Mouse (Mus musculus): Measurements from ENCODE around the gene Cebpg. TPM values are rescaled to one million over a fixed set of nuclear protein-coding genes. Genes with fewer than 3 reads are reported as not detected.

Cebpg gene
- polyA plus RNA-seq, 1 experiment from 2014 or later, result 31.9 TPM

DNA sequence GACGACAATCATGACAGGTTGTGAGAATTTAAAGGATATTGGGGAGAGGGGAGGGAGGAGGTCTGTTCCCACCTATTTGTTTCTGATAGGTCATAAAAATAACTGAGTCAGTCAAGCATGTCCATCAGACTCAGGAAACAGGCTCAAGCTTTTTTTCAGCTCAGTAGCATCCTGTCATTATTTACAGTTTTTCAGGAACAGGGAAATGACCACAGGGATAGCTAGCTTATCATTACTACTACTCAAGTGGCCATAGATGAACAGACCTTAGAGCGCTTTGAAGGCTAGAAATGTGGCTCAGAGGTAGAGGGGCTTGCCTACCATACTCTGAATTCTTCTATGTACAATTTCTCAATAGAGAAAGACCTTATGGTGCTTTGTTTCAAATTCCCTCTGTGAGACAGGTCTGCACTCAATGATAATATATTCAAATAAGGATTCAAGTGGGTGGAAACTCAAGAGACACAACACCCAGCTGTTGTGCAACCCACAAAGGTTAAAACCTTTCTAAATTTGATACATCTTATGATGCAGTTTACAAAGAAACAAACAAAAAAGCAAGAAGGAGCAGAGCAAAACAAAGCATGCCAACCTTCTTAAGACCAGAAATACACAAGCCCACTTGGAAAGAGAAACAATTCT, 1.3 kb downstream of the Cebpg start:
- Histone ChIP-seq H3K4me2 (replicated peaks; ENCODE audit: low read depth, low read length) (peak overlapping the region; percentile 90), H3K36me3 (ENCODE audit: insufficient read depth, low read length) (peaks cover 6% of the 10 kb centered on the region), H3K9me3 (ENCODE audit: low read length) (no peaks in the 10 kb centered on the region), H3K27me3 (ENCODE audit: insufficient read depth, low read length) (no peaks in the 10 kb centered on the region), H3K4me3 (ENCODE audit: low read length) (peak overlapping the region; percentile 99), H3K9ac (replicated peaks; ENCODE audit: low read length) (peak overlapping the region; percentile 93), H3K27ac (ENCODE audit: low read length) (peak overlapping the region; percentile 86; the same call in 1 of the 2 replicates), H3K4me1 (ENCODE audit: insufficient read depth, low read length) (peaks cover 25% of the 10 kb centered on the region)
- 34% methylated on average over 2 of the region's 2 CpGs for WGBS
- ATAC-seq (ENCODE audit: low FRiP score, low TSS enrichment), result no peak

DNA sequence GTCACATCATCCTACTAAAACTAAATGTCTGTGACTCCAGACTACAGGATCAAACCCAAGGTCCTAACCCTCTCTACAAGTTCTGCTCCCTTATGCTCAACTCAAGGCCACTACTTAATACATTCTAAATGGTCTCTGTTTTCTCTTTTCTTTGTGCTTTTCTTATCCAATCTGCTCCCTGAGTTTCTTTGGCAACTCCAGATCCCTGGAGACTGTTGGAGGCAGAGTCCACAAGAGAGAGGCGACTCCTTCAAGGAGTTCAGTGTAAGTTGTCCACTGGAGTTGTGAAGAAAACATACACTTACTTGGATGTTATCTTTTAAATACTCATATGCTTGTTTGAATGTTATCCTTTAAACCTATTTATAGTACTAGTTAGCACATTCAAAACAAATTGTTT, 2.1 kb downstream of the Cebpg start:
- WGBS, result 78% methylated on average over 1 of the region's 1 CpGs
- H3K36me3 ChIP-seq (ENCODE audit: insufficient read depth, low read length), result peaks cover 10% of the 10 kb centered on the region
- no peak overlapping the region for H3K9ac ChIP-seq (replicated peaks; ENCODE audit: low read length)
- no peaks in the 10 kb centered on the region for H3K27me3 ChIP-seq (ENCODE audit: insufficient read depth, low read length)
- no peaks in the 10 kb centered on the region for H3K9me3 ChIP-seq (ENCODE audit: low read length)
- H3K4me3 ChIP-seq (ENCODE audit: low read length), result no peak overlapping the region
- H3K27ac ChIP-seq (ENCODE audit: low read length), result no peak overlapping the region
- no peak for ATAC-seq (ENCODE audit: low FRiP score, low TSS enrichment)
- H3K4me1 ChIP-seq (ENCODE audit: insufficient read depth, low read length), result peaks cover 25% of the 10 kb centered on the region
- H3K4me2 ChIP-seq (replicated peaks; ENCODE audit: low read depth, low read length), result no peak overlapping the region

DNA sequence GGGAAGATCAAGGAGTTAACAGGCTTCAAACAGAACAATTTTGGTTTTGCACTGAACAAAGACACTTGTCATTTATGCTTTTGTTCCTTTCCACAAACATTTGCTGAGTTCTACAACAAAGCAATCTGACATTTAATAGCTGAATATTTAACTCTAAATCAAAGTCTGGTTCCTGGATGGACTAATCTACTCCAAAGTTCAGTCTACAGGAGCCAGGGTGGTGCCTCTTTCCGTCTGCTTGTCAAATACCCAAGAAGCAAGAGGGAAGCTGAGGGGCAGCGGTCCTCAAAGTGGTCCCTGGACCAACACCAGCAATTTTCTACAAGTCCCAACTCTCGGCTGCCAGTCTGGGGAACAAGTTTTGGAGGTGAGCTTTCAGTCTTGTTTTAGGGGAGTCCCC, 3.2 kb downstream of the Cebpg start:
- H3K36me3 ChIP-seq (ENCODE audit: insufficient read depth, low read length), result peaks cover 16% of the 10 kb centered on the region
- 87% methylated on average over 3 of the region's 3 CpGs for WGBS
- ATAC-seq (ENCODE audit: low FRiP score, low TSS enrichment), result no peak
- no peaks in the 10 kb centered on the region for H3K27me3 ChIP-seq (ENCODE audit: insufficient read depth, low read length)
- H3K4me3 ChIP-seq (ENCODE audit: low read length), result no peak overlapping the region
- H3K9me3 ChIP-seq (ENCODE audit: low read length), result no peaks in the 10 kb centered on the region
- H3K4me2 ChIP-seq (replicated peaks; ENCODE audit: low read depth, low read length), result no peak overlapping the region
- H3K4me1 ChIP-seq (ENCODE audit: insufficient read depth, low read length), result peaks cover 25% of the 10 kb centered on the region
- H3K27ac ChIP-seq (ENCODE audit: low read length), result no peak overlapping the region
- H3K9ac ChIP-seq (replicated peaks; ENCODE audit: low read length), result no peak overlapping the region

DNA sequence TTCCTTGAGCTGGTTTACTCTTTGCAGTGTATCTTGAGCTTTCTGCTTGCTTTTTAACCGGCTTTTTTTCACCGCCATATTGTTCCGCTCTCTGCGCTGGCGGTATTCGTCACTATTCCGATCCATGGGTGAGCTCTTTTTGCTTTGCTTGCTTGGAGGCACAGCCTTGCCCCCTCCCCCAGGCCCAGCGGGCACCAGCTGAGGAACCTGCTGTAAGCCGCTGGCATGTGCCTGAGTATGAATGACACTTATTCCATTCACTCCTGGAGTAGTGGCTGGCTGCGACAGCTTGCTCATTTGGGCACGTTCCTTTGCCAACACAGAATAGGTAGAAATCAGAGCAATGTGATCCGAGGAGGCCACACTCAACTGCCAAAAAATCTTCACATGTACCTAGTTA, 5.8 kb downstream of the Cebpg start:
- Histone ChIP-seq H3K27ac (ENCODE audit: low read length) (no peak overlapping the region), H3K4me1 (ENCODE audit: insufficient read depth, low read length) (peaks cover 18% of the 10 kb centered on the region), H3K27me3 (ENCODE audit: insufficient read depth, low read length) (no peaks in the 10 kb centered on the region), H3K4me3 (ENCODE audit: low read length) (no peak overlapping the region), H3K9ac (replicated peaks; ENCODE audit: low read length) (no peak overlapping the region), H3K9me3 (ENCODE audit: low read length) (no peaks in the 10 kb centered on the region), H3K36me3 (ENCODE audit: insufficient read depth, low read length) (peaks cover 25% of the 10 kb centered on the region), H3K4me2 (replicated peaks; ENCODE audit: low read depth, low read length) (no peak overlapping the region)
- whole genome bisulfite sequencing, result 96% methylated on average over 12 of the region's 12 CpGs
- no peak for ATAC-seq (ENCODE audit: low FRiP score, low TSS enrichment)

DNA sequence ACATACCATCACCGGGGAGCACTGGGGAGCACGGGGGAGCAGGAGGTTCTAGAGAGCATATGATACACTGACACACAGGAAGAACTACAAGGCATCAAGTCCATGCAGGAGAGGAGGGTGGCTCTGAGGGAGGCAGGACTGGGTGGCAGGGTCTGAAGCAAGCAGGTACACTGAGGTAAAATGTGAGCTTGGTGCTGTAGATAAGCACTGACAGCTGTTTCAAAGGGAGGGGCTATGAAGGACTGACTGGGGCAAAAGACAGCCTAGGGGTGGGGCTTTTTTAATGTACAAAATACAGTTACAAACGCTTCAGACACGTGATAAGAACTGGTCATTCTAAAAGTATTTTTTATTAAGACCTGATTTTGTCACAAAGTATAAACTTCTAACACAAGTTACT, 10.3 kb downstream of the Cebpg start:
- no peaks in the 10 kb centered on the region for H3K9me3 ChIP-seq (ENCODE audit: low read length)
- ATAC-seq (ENCODE audit: low FRiP score, low TSS enrichment), result no peak
- H3K4me2 ChIP-seq (replicated peaks; ENCODE audit: low read depth, low read length), result no peak overlapping the region
- WGBS, result 94% methylated on average over 4 of the region's 4 CpGs
- H3K4me1 ChIP-seq (ENCODE audit: insufficient read depth, low read length), result no peaks in the 10 kb centered on the region
- H3K36me3 ChIP-seq (ENCODE audit: insufficient read depth, low read length), result peaks cover 54% of the 10 kb centered on the region
- H3K27ac ChIP-seq (ENCODE audit: low read length), result no peak overlapping the region
- no peak overlapping the region for H3K9ac ChIP-seq (replicated peaks; ENCODE audit: low read length)
- H3K4me3 ChIP-seq (ENCODE audit: low read length), result no peak overlapping the region
- no peaks in the 10 kb centered on the region for H3K27me3 ChIP-seq (ENCODE audit: insufficient read depth, low read length)

DNA sequence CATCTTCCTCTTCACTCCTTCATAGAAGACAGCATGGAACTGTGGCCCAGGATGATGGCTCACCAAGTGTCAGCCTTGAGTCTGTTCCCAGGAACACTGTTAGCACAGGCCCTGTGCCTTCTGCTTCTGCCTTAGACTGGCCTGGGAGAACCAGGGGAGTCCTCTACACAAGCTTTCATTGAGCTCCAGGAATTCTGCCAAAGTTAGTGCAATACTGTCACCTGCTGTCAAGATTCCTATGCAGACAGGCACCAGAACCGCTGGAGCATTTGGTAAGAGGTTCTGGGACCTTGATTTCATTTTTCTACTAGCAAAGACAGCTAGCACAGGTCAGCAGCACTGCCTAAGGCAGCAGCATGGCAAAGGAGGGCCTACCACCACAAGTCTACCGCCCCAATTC, 11.7 kb downstream of the Cebpg start:
- H3K4me3 ChIP-seq (ENCODE audit: low read length), result no peak overlapping the region
- no peak overlapping the region for H3K4me2 ChIP-seq (replicated peaks; ENCODE audit: low read depth, low read length)
- no peaks in the 10 kb centered on the region for H3K4me1 ChIP-seq (ENCODE audit: insufficient read depth, low read length)
- no peak for ATAC-seq (ENCODE audit: low FRiP score, low TSS enrichment)
- H3K36me3 ChIP-seq (ENCODE audit: insufficient read depth, low read length), result peaks cover 49% of the 10 kb centered on the region
- no peaks in the 10 kb centered on the region for H3K27me3 ChIP-seq (ENCODE audit: insufficient read depth, low read length)
- 86% methylated on average over 2 of the region's 2 CpGs for WGBS
- H3K27ac ChIP-seq (ENCODE audit: low read length), result no peak overlapping the region
- no peaks in the 10 kb centered on the region for H3K9me3 ChIP-seq (ENCODE audit: low read length)
- H3K9ac ChIP-seq (replicated peaks; ENCODE audit: low read length), result no peak overlapping the region

DNA sequence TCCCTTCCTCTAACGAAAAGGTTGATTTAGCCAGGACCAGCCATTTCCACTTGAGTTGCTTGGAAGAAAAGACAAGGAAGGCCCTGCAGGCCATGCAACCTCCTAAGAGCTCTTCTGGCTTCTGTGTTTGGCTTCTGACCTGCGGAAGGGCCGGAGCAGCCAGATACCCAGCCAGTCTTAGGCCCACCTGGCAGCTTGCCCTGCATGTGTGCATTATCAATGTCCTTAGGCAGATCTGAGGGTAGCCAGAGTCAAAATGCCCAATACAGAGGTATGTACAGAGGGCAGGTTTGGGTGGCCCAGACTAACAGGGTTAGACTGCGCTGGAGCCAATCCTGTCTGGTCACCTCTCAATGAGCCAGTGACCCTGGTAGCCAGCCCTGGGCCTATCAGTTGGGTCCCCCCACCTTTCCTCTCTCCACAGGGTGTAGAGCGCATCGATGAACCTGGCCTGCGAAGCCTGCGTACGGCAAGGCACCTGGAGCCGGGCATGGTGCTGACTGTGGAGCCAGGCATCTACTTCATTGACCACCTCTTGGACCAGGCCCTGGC, 13.0 kb downstream of the Cebpg start:
- WGBS, result 94% methylated on average over 10 of the region's 10 CpGs
- no peak overlapping the region for H3K4me3 ChIP-seq (ENCODE audit: low read length)
- no peaks in the 10 kb centered on the region for H3K4me1 ChIP-seq (ENCODE audit: insufficient read depth, low read length)
- H3K4me2 ChIP-seq (replicated peaks; ENCODE audit: low read depth, low read length), result no peak overlapping the region
- H3K36me3 ChIP-seq (ENCODE audit: insufficient read depth, low read length), result peaks cover 44% of the 10 kb centered on the region
- H3K9me3 ChIP-seq (ENCODE audit: low read length), result no peaks in the 10 kb centered on the region
- H3K9ac ChIP-seq (replicated peaks; ENCODE audit: low read length), result no peak overlapping the region
- no peak overlapping the region for H3K27ac ChIP-seq (ENCODE audit: low read length)
- ATAC-seq (ENCODE audit: low FRiP score, low TSS enrichment), result peak; percentile 58
- H3K27me3 ChIP-seq (ENCODE audit: insufficient read depth, low read length), result no peaks in the 10 kb centered on the region

DNA sequence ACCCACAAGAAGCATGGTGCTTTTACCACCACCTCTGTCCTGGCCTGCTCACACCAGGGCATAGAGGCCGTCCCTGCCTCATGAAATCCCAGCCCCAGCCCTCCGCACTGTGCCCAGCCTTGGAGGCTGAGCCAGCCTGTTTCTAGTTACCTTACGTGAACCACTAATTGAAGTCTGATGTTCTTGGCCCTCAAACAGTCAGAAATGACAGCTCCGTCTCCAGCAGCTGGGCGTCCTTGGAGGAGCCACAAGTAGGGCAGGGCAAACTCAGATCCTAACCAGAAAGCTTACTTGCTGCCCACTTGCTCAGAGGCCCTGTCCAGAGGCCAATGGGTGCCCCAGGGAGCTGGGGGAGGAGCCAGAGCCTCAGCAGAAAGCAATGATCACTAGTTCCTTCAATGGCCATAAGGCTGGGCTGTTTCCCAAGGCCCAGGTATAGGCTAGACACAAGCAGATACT, 13.6 kb downstream of the Cebpg start:
- Histone ChIP-seq H3K9me3 (ENCODE audit: low read length) (no peaks in the 10 kb centered on the region), H3K4me1 (ENCODE audit: insufficient read depth, low read length) (no peaks in the 10 kb centered on the region), H3K4me3 (ENCODE audit: low read length) (no peak overlapping the region), H3K9ac (replicated peaks; ENCODE audit: low read length) (no peak overlapping the region), H3K4me2 (replicated peaks; ENCODE audit: low read depth, low read length) (no peak overlapping the region), H3K27me3 (ENCODE audit: insufficient read depth, low read length) (no peaks in the 10 kb centered on the region), H3K27ac (ENCODE audit: low read length) (no peak overlapping the region), H3K36me3 (ENCODE audit: insufficient read depth, low read length) (peaks cover 42% of the 10 kb centered on the region)
- 84% methylated on average over 5 of the region's 5 CpGs for WGBS
- no peak for ATAC-seq (ENCODE audit: low FRiP score, low TSS enrichment)

DNA sequence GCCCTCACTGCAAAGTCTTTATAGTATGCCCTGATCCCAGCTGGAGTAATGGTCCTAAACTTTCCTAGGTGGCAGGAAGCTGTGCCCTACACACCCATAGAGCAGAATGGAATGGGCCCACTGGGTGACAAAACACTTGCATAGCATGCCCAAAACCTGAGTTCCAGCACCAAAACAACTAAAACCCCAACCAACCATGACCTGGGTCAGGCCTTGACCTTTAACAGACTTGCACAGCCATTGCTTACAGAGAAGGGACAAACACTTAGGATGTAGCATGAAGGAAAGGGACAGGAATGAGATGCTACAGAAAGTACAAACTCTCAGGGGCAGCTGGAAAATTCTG, 14.2 kb downstream of the Cebpg start:
- peaks cover 42% of the 10 kb centered on the region for H3K36me3 ChIP-seq (ENCODE audit: insufficient read depth, low read length)
- ATAC-seq (ENCODE audit: low FRiP score, low TSS enrichment), result no peak

DNA sequence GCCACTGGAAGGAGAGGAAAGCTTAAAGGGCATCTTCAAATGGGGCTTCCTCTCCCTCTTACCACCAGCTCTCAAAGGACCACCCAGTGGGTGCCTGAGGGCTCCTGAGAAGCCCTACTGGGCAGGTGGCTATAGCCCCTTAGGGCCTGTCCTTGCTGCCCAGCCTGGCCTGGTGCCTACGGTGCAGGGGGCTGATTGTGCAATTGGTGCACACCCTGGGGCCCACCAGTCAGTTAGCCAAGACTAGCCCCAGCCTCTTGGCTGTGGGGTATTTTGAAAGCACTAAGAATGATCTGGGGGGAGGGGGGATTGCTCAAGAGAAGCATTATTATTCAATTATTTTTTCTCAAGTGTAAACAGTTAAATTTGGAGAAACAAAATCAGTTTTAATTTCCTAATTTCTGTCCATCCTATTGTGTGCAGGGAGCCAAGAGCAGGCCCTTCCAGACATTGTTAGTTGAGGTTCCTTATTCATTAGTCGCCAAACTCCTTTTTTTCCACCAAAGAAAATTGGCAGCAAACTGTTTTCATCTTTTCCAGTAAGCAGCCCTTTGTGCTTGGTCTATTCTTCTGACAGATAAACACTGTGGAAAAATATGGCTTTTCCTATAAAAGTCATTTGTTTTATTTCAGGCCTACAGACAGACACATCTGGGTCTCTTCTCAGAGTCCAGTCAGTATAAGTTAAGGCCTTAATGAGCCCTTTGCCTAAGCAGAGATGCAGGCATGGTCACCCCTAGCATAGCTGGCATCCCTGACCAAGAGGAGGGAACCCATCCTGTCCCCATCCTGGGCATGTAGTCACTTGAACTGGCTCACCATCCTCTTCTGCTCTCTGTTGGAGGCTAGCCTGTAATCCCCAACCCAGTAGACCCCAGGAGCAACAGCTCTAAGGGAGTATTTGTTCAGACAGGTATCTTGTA, 14.8 kb downstream of the Cebpg start:
- Histone ChIP-seq H3K4me1 (ENCODE audit: insufficient read depth, low read length) (peaks cover 3% of the 10 kb centered on the region), H3K4me2 (replicated peaks; ENCODE audit: low read depth, low read length) (no peak overlapping the region), H3K9me3 (ENCODE audit: low read length) (no peaks in the 10 kb centered on the region), H3K27ac (ENCODE audit: low read length) (no peak overlapping the region), H3K27me3 (ENCODE audit: insufficient read depth, low read length) (no peaks in the 10 kb centered on the region), H3K36me3 (ENCODE audit: insufficient read depth, low read length) (peaks cover 42% of the 10 kb centered on the region), H3K4me3 (ENCODE audit: low read length) (no peak overlapping the region), H3K9ac (replicated peaks; ENCODE audit: low read length) (no peak overlapping the region)
- WGBS, result 66% methylated on average over 2 of the region's 2 CpGs
- no peak for ATAC-seq (ENCODE audit: low FRiP score, low TSS enrichment)

More for the DNA sequence above, 14.2 kb downstream of the Cebpg start:
- H3K4me2 ChIP-seq (replicated peaks; ENCODE audit: low read depth, low read length), result no peak overlapping the region
- H3K9ac ChIP-seq (replicated peaks; ENCODE audit: low read length), result no peak overlapping the region
- H3K4me3 ChIP-seq (ENCODE audit: low read length), result no peak overlapping the region
- no peak overlapping the region for H3K27ac ChIP-seq (ENCODE audit: low read length)
- no peaks in the 10 kb centered on the region for H3K9me3 ChIP-seq (ENCODE audit: low read length)
- H3K27me3 ChIP-seq (ENCODE audit: insufficient read depth, low read length), result no peaks in the 10 kb centered on the region
- H3K4me1 ChIP-seq (ENCODE audit: insufficient read depth, low read length), result no peaks in the 10 kb centered on the region

Data from kidney, embryonic 16.5 days (tissue).